Comparison of ENCODE assay signal across 13 mouse cellular contexts in genomic region chr17:27247680-27248386, GRCm38 (mm10). TPM values are rescaled to one million over a fixed set of nuclear protein-coding genes. Genes with fewer than 3 reads are reported as not detected.
A peak's percentile ranks its signal among the peaks of the same experiment; 100 is the strongest.
DNase-seq lines count a peak whose midpoint lies in the region; ATAC-seq and TF ChIP-seq lines count a peak whose summit lies in the region.
"Had no signal": no experiment of that assay in that cellular context is flagged by ENCODE, and none has a peak within 500 bp of the region (broad histone marks: within the 10 kb centered on the region; RNA-seq: fewer than 3 reads in every experiment).

No protein-coding gene starts in this region.

- H3K9ac ChIP-seq in heart, postnatal 0 days (replicated peaks; ENCODE audit: low read depth, low read length) = no peak overlapping the region
- no peak overlapping the region for H3K9ac ChIP-seq in heart, embryonic 12.5 days
- no peak overlapping the region for H3K9ac ChIP-seq in midbrain, embryonic 14.5 days (replicated peaks; ENCODE audit: low read length)
- H3K9ac ChIP-seq: embryonic facial prominence, embryonic 15.5 days; forebrain, embryonic 12.5 days; lung, embryonic 15.5 days; midbrain, embryonic 12.5 days had no signal

- H3K4me2 ChIP-seq in heart, postnatal 0 days (ENCODE audit: low read depth, low read length) = no peak overlapping the region
- H3K4me2 ChIP-seq in heart, embryonic 12.5 days = no peak overlapping the region
- H3K4me2 ChIP-seq in midbrain, embryonic 14.5 days (ENCODE audit: low read length) = no peak overlapping the region
- H3K4me2 ChIP-seq: embryonic facial prominence, embryonic 15.5 days; forebrain, embryonic 12.5 days; lung, embryonic 15.5 days; midbrain, embryonic 12.5 days had no signal

- no peak for TF ChIP-seq CTCF in heart, postnatal 0 days (IDR thresholded peaks at IDR 0.05; ENCODE audit: low read depth)

- H3K27ac ChIP-seq in heart, postnatal 0 days (ENCODE audit: low read depth) = no peak overlapping the region
- H3K27ac ChIP-seq in heart, embryonic 12.5 days (ENCODE audit: poor library complexity, severe bottlenecking) = no peak overlapping the region
- H3K27ac ChIP-seq in midbrain, embryonic 14.5 days (replicated peaks; ENCODE audit: low read depth, low read length) = no peak overlapping the region
- H3K27ac ChIP-seq: embryonic facial prominence, embryonic 15.5 days; forebrain, embryonic 12.5 days; lung, embryonic 15.5 days; midbrain, embryonic 12.5 days had no signal

- 62% methylated on average over 6 of the region's 6 CpGs for WGBS in heart, postnatal 0 days
- WGBS in heart, embryonic 12.5 days = 82% methylated on average over 6 of the region's 6 CpGs
- 92% methylated on average over 6 of the region's 6 CpGs for WGBS in midbrain, embryonic 14.5 days

- no peak for TF ChIP-seq EP300 in heart, postnatal 0 days (IDR thresholded peaks at IDR 0.05; ENCODE audit: low read depth)

- 0 out of 2 replicates have a peak, but pooled peaks cover 4% of the 10 kb centered on the region for H3K27me3 ChIP-seq in heart, postnatal 0 days (ENCODE audit: control insufficient read depth, insufficient read depth, low read length)
- H3K27me3 ChIP-seq in heart, embryonic 12.5 days (replicated peaks) = no peaks in the 10 kb centered on the region
- no peaks in the 10 kb centered on the region for H3K27me3 ChIP-seq in midbrain, embryonic 14.5 days (ENCODE audit: control insufficient read depth, insufficient read depth, low read length)
- H3K27me3 ChIP-seq: embryonic facial prominence, embryonic 15.5 days; lung, embryonic 15.5 days; midbrain, embryonic 12.5 days had no signal

- peaks cover 24% of the 10 kb centered on the region for H3K4me1 ChIP-seq in heart, postnatal 0 days (ENCODE audit: control insufficient read depth, insufficient read depth)
- H3K4me1 ChIP-seq in heart, embryonic 12.5 days (replicated peaks) = peaks cover 28% of the 10 kb centered on the region
- H3K4me1 ChIP-seq in midbrain, embryonic 14.5 days (ENCODE audit: control insufficient read depth, insufficient read depth, low read length) = no peaks in the 10 kb centered on the region
- H3K4me1 ChIP-seq: lung, embryonic 15.5 days had no signal

- no peak overlapping the region for H3K4me3 ChIP-seq in heart, postnatal 0 days (ENCODE audit: low read depth, low read length)
- no peak overlapping the region for H3K4me3 ChIP-seq in heart, embryonic 12.5 days
- no peak overlapping the region for H3K4me3 ChIP-seq in midbrain, embryonic 14.5 days (replicated peaks; ENCODE audit: low read depth, low read length)
- H3K4me3 ChIP-seq: embryonic facial prominence, embryonic 15.5 days; forebrain, embryonic 12.5 days; lung, embryonic 15.5 days; midbrain, embryonic 12.5 days had no signal

- no peaks in the 10 kb centered on the region for H3K9me3 ChIP-seq in heart, postnatal 0 days (replicated peaks; ENCODE audit: control insufficient read depth, low read length)
- H3K9me3 ChIP-seq in heart, embryonic 12.5 days (replicated peaks) = no peaks in the 10 kb centered on the region
- no peaks in the 10 kb centered on the region for H3K9me3 ChIP-seq in midbrain, embryonic 14.5 days (ENCODE audit: control insufficient read depth, low read length)
- H3K9me3 ChIP-seq: embryonic facial prominence, embryonic 15.5 days; forebrain, embryonic 12.5 days; lung, embryonic 15.5 days; midbrain, embryonic 12.5 days had no signal

- DNase-seq in heart, postnatal 0 days (ENCODE audit: low spot score) = no peak
- DNase-seq in cerebellum, adult 11-12 months = peak; percentile 89
- peak; percentile 77 to 78 for DNase-seq in cerebellum, postnatal 36 days
- peak; percentile 70 for DNase-seq in right cerebral cortex, postnatal 25 days
- DNase-seq in B cell, adult 2 months = no peak
- no peak for DNase-seq in midbrain, embryonic 14.5 days
- DNase-seq: gastrocnemius, postnatal 36 days; kidney, adult 9 months had no signal

- H3K36me3 ChIP-seq in heart, postnatal 0 days (replicated peaks; ENCODE audit: control insufficient read depth, insufficient read depth, low read length) = no peaks in the 10 kb centered on the region
- no peaks in the 10 kb centered on the region for H3K36me3 ChIP-seq in heart, embryonic 12.5 days
- no peaks in the 10 kb centered on the region for H3K36me3 ChIP-seq in midbrain, embryonic 14.5 days (ENCODE audit: control insufficient read depth, insufficient read depth, low read length)
- H3K36me3 ChIP-seq: embryonic facial prominence, embryonic 15.5 days; forebrain, embryonic 12.5 days; lung, embryonic 15.5 days; midbrain, embryonic 12.5 days had no signal

- 0 out of 2 replicates have a peak, but pooled peaks have one; percentile 25 for ATAC-seq in heart, postnatal 0 days (ENCODE audit: insufficient read depth, low read depth)
- ATAC-seq in heart, embryonic 12.5 days (ENCODE audit: insufficient number of reproducible peaks, low FRiP score) = no peak
- no peak for ATAC-seq in midbrain, embryonic 14.5 days (ENCODE audit: low FRiP score, low TSS enrichment)

RNA-seq across cellular contexts. Expression of gene Lemd2, which starts 43.6 kb away (rescaled TPM):
- total RNA-seq in heart, postnatal 0 days (2014; rRNA removed; ENCODE audit: low replicate concordance) = 40.2 and 45.4 TPM in 2 replicates
- 6.5 and 7.1 TPM in 2 replicates for polyA plus RNA-seq in heart, postnatal 0 days (2015; fragmentation: Nextera tagmentation; extraction: Ambion mirVana)
- polyA plus RNA-seq in heart, embryonic 12.5 days (2016; fragmentation: Nextera tagmentation; extraction: Ambion mirVana) = 13.7 and 16.8 TPM in 2 replicates
- polyA plus RNA-seq in midbrain, embryonic 14.5 days (2014; fragmentation: Nextera tagmentation; extraction: Ambion mirVana) = 20.8 and 30.7 TPM in 2 replicates

Comparison
In these comparisons a context has a peak if more than half of its experiments do, and no peak if none do; other contexts are left out.
1. DNase-seq: peak in cerebellum, adult 11-12 months (single experiment), cerebellum, postnatal 36 days (2 of 2) and right cerebral cortex, postnatal 25 days (single experiment); none in heart, postnatal 0 days (single experiment), B cell, adult 2 months (0 of 2) and midbrain, embryonic 14.5 days (single experiment).